In the genomic region with DNA sequence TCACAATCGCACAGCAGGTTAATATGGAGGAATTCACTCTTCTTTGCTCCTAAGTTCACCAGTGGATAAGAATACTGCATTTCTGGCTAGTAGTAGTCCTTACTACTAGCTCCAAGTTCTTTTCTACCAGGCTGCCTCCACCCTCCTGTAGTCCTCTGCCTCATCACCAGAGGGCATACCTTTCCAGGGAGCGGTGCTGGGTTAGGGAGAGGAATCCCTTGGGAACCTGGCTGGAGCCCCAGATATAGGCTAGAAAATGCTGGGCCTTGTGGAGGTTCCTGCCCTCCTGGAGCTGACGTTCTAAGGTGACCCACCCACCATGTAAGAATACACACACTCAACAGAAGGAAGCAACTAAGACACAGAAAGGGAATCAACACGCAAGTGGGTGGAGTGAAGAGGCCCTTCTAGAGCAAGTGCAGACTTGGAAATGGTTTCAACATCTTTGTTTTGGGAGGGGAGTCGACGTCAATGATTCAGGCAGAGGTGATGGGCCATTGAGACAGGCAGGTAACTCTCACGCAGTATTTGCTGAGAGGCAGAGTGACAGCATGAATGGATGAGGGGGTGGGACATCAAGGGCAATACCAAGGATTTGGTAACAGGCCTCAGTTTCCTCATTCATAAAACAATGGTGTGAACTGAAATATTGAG, we compare ENCODE assay signal across 9 mouse cellular contexts. TPM values are rescaled to one million over a fixed set of nuclear protein-coding genes. Genes with fewer than 3 reads are reported as not detected.
DNase-seq lines count a peak whose midpoint lies in the region; TF ChIP-seq lines count a peak whose summit lies in the region.
"Had no signal": no experiment of that assay in that cellular context is flagged by ENCODE, and none has a peak within 500 bp of the region (broad histone marks: within the 10 kb centered on the region; RNA-seq: fewer than 3 reads in every experiment).

No protein-coding gene starts in this region.

- H3K4me3 ChIP-seq in layer of hippocampus, adult 2 months = no peak overlapping the region
- H3K4me3 ChIP-seq in embryonic fibroblast, embryonic 13.5 days (ENCODE audit: insufficient read depth, low read length) = no peak overlapping the region
- no peak overlapping the region for H3K4me3 ChIP-seq in thymus, adult 2 months (ENCODE audit: control insufficient read depth, insufficient read depth, low read length)
- H3K4me3 ChIP-seq: neural tube, embryonic 12.5 days had no signal

- TF ChIP-seq CTCF in layer of hippocampus, adult 2 months (conservative IDR thresholded peaks at IDR 0.05) = peak; percentile 86
- TF ChIP-seq CTCF in embryonic fibroblast, embryonic 13.5 days (IDR thresholded peaks at IDR 0.05; ENCODE audit: borderline replicate concordance, insufficient read depth, low read length) = peak; percentile 62; the same call in 1 of the 2 replicates
- TF ChIP-seq CTCF in thymus, adult 2 months (IDR thresholded peaks at IDR 0.05; ENCODE audit: borderline replicate concordance, control insufficient read depth, extremely low read depth, insufficient read depth, low read length, poor library complexity) = no peak

- H3K36me3 ChIP-seq in thymus, adult 2 months (ENCODE audit: control insufficient read depth, insufficient read depth, low read length) = no peaks in the 10 kb centered on the region
- H3K36me3 ChIP-seq: neural tube, embryonic 12.5 days had no signal

- no peaks in the 10 kb centered on the region for H3K27me3 ChIP-seq in thymus, adult 2 months (ENCODE audit: control insufficient read depth, insufficient read depth, low read length)
- H3K27me3 ChIP-seq: neural tube, embryonic 12.5 days had no signal

- 92% methylated on average over 7 of the region's 7 CpGs for WGBS in thymus, adult 2 months

- peaks cover 1% of the 10 kb centered on the region; the same call in 1 of the 2 replicates for H3K4me1 ChIP-seq in embryonic fibroblast, embryonic 13.5 days (ENCODE audit: control insufficient read depth, insufficient read depth, low read length)
- peaks cover 19% of the 10 kb centered on the region for H3K4me1 ChIP-seq in thymus, adult 2 months (replicated peaks; ENCODE audit: control insufficient read depth, insufficient read depth, low read length)

- TF ChIP-seq POLR2A in embryonic fibroblast, embryonic 13.5 days (IDR thresholded peaks at IDR 0.05; ENCODE audit: low read depth, low read length) = no peak
- no peak for TF ChIP-seq POLR2A in thymus, adult 2 months (IDR thresholded peaks at IDR 0.05; ENCODE audit: control insufficient read depth, extremely low read depth, insufficient read depth, low read length, poor library complexity)

- peak; percentile 49 to 69 for DNase-seq in layer of hippocampus, adult 2 months (ENCODE audit: low spot score in 2 of 2)
- no peak for DNase-seq in layer of hippocampus, postnatal 14 days (ENCODE audit: low spot score in 2 of 2)
- DNase-seq in R1 (ENCODE audit: low read depth, low spot score) = peak; percentile 58
- DNase-seq in lung, postnatal 14 days = peak; percentile 75
- DNase-seq in thymus, adult 2 months = no peak
- DNase-seq in cerebellum, adult 8-10 months = no peak
- no peak for DNase-seq in neural tube, embryonic 10.5 days (ENCODE audit: extremely low spot score, low spot score)

- H3K27ac ChIP-seq in layer of hippocampus, adult 2 months = no peak overlapping the region
- H3K27ac ChIP-seq in embryonic fibroblast, embryonic 13.5 days (ENCODE audit: insufficient read depth, low read length) = no peak overlapping the region
- no peak overlapping the region for H3K27ac ChIP-seq in thymus, adult 2 months (ENCODE audit: control insufficient read depth, insufficient read depth, low read length)
- H3K27ac ChIP-seq: neural tube, embryonic 12.5 days had no signal

RNA-seq across cellular contexts. Expression of a gene that starts 2.4 kb away (rescaled TPM):
- 10 to 100 TPM; 55.2 to 55.3 TPM for total RNA-seq in layer of hippocampus, adult 2 months (2021)
- total RNA-seq in layer of hippocampus, postnatal 14 days (2021) = 10 to 100 TPM; 47.9 to 48.6 TPM
- polyA plus RNA-seq in embryonic fibroblast, embryonic 13.5 days (2011; ENCODE audit: insufficient read length, low read depth, missing spikeins) = 43.1 and 54.4 TPM in 2 replicates
- 47.8 and 51.1 TPM in 2 replicates for polyA plus RNA-seq in thymus, adult 2 months (2012; rRNA removed)

RNA-seq across cellular contexts. Expression of a gene that starts 18.9 kb away (rescaled TPM):
- 1 to 10 TPM; 5.6 to 7.1 TPM for total RNA-seq in layer of hippocampus, adult 2 months (2021)
- 1 to 10 TPM; 7.3 to 7.9 TPM for total RNA-seq in layer of hippocampus, postnatal 14 days (2021)
- polyA plus RNA-seq in embryonic fibroblast, embryonic 13.5 days (2011; ENCODE audit: insufficient read length, low read depth, missing spikeins) = 8.5 and 24.7 TPM in 2 replicates
- polyA plus RNA-seq in thymus, adult 2 months (2012; rRNA removed) = 17.8 and 19.2 TPM in 2 replicates

Comparison
In these comparisons a context has a peak if more than half of its experiments do, and no peak if none do; other contexts are left out.
1. DNase-seq: peak in layer of hippocampus, adult 2 months (2 of 2), R1 (single experiment) and lung, postnatal 14 days (single experiment); none in layer of hippocampus, postnatal 14 days (0 of 2), thymus, adult 2 months (single experiment), cerebellum, adult 8-10 months (single experiment) and neural tube, embryonic 10.5 days (single experiment).